In genomic region chr7:140153829-140154217, GRCm38 (mm10) we compare ENCODE assay signal across 10 mouse cellular contexts. TPM values are rescaled to one million over a fixed set of nuclear protein-coding genes. Genes with fewer than 3 reads are reported as not detected.
A peak's percentile ranks its signal among the peaks of the same experiment; 100 is the strongest.
DNase-seq lines count a peak whose midpoint lies in the region; ATAC-seq and TF ChIP-seq lines count a peak whose summit lies in the region.
"Had no signal": no experiment of that assay in that cellular context is flagged by ENCODE, and none has a peak within 500 bp of the region (broad histone marks: within the 10 kb centered on the region; RNA-seq: fewer than 3 reads in every experiment).

No protein-coding gene starts in this region.

- H3K9me3 ChIP-seq in limb, embryonic 15.5 days, result no peaks in the 10 kb centered on the region

- no peak for TF ChIP-seq POLR2A in heart, adult 2 months (IDR thresholded peaks at IDR 0.05; ENCODE audit: insufficient read depth, low read depth, low read length)

- no peak for ATAC-seq in limb, embryonic 15.5 days (ENCODE audit: insufficient number of reproducible peaks, low FRiP score, low TSS enrichment, low read depth)

- no peak overlapping the region for H3K27ac ChIP-seq in heart, adult 2 months
- no peak overlapping the region for H3K27ac ChIP-seq in limb, embryonic 15.5 days
- H3K27ac ChIP-seq: macrophage had no signal

- DNase-seq in heart, adult 2 months, result no peak
- DNase-seq in heart, adult 11 months, result no peak
- peak; percentile 22 for DNase-seq in retina, adult 2 months (ENCODE audit: low read depth, low spot score)
- DNase-seq in retina, postnatal 1 day, result no peak
- DNase-seq in ovary, postnatal 36 days (ENCODE audit: low spot score), result no peak
- DNase-seq in embryo, embryonic 10 days (ENCODE audit: low spot score), result no peak
- no peak for DNase-seq in urinary bladder, postnatal 10 days (ENCODE audit: low spot score)

- no peaks in the 10 kb centered on the region for H3K4me1 ChIP-seq in heart, adult 2 months (ENCODE audit: control insufficient read depth, insufficient read depth, low read length)
- H3K4me1 ChIP-seq in limb, embryonic 15.5 days, result peaks cover 11% of the 10 kb centered on the region

- whole genome bisulfite sequencing in heart, adult 2 months, result 26% methylated on average over 4 of the region's 4 CpGs
- WGBS in limb, embryonic 15.5 days, result 18% methylated on average over 3 of the region's 4 CpGs

- H3K79me2 ChIP-seq in heart, adult 2 months (replicated peaks; ENCODE audit: control insufficient read depth, insufficient read depth, low read length), result no peaks in the 10 kb centered on the region

- peak overlapping the region; percentile 6; the same call in 1 of the 2 replicates for H3K4me3 ChIP-seq in heart, adult 2 months
- H3K4me3 ChIP-seq in limb, embryonic 15.5 days, result no peak overlapping the region

- intact Hi-C loops in heart, adult 2 months (cut with DNase I), result no loop called here

- TF ChIP-seq CTCF in heart, adult 2 months (IDR thresholded peaks at IDR 0.05), result no peak

- no peak for TF ChIP-seq EP300 in heart, adult 2 months (IDR thresholded peaks at IDR 0.05; ENCODE audit: insufficient read depth, low read depth, low read length)

- H3K27me3 ChIP-seq in heart, adult 2 months (ENCODE audit: control insufficient read depth, insufficient read depth, low read length), result peaks cover 3% of the 10 kb centered on the region
- H3K27me3 ChIP-seq in limb, embryonic 15.5 days, result peaks cover 53% of the 10 kb centered on the region

- H3K9ac ChIP-seq in heart, adult 2 months (ENCODE audit: low read depth, low read length), result no peak overlapping the region
- no peak overlapping the region for H3K9ac ChIP-seq in limb, embryonic 15.5 days

- peak overlapping the region; percentile 47; the same call in 1 of the 2 replicates for H3K4me2 ChIP-seq in limb, embryonic 15.5 days

- H3K36me3 ChIP-seq in heart, adult 2 months (ENCODE audit: control insufficient read depth, insufficient read depth, low read length), result no peaks in the 10 kb centered on the region
- H3K36me3 ChIP-seq in limb, embryonic 15.5 days, result peaks cover 8% of the 10 kb centered on the region; the same call in 1 of the 2 replicates

RNA-seq across cellular contexts. Expression of gene Sprn, which starts 0.9 kb away (rescaled TPM):
- total RNA-seq in heart, adult 2 months (2021), result under 1 TPM; 0.52 TPM
- polyA plus RNA-seq in heart, adult 2 months (2012; rRNA removed), result 0.85 and 1.9 TPM in 2 replicates
- 0.27 and 0.36 TPM in 2 replicates for polyA plus RNA-seq in limb, embryonic 15.5 days (2015; fragmentation: Nextera tagmentation; extraction: Ambion mirVana)
- polyA plus RNA-seq: macrophage had no signal

RNA-seq across cellular contexts. Expression of gene Olfr522, which starts 10.7 kb away (rescaled TPM):
- total RNA-seq in heart, adult 2 months (2021), result not detected
- not detected in 2 replicates for polyA plus RNA-seq in heart, adult 2 months (2012; rRNA removed)
- polyA plus RNA-seq in limb, embryonic 15.5 days (2015; fragmentation: Nextera tagmentation; extraction: Ambion mirVana), result not detected in 2 replicates
- total RNA-seq: layer of hippocampus, adult 18-20 months had no signal
- polyA plus RNA-seq: macrophage had no signal

RNA-seq across cellular contexts. Expression of gene Mtg1, which starts 16.5 kb away (rescaled TPM):
- total RNA-seq in heart, adult 2 months (2021), result 10 to 100 TPM; 25.2 to 27.3 TPM
- 46.2 and 68.8 TPM in 2 replicates for polyA plus RNA-seq in heart, adult 2 months (2012; rRNA removed)
- 20.6 and 21.9 TPM in 2 replicates for polyA plus RNA-seq in limb, embryonic 15.5 days (2015; fragmentation: Nextera tagmentation; extraction: Ambion mirVana)

RNA-seq across cellular contexts. Expression of gene Olfr523, which starts 19.2 kb away (rescaled TPM):
- total RNA-seq in heart, adult 2 months (2021), result not detected
- not detected in 2 replicates for polyA plus RNA-seq in heart, adult 2 months (2012; rRNA removed)
- not detected in 2 replicates for polyA plus RNA-seq in limb, embryonic 15.5 days (2015; fragmentation: Nextera tagmentation; extraction: Ambion mirVana)
- polyA plus RNA-seq: macrophage had no signal

RNA-seq across cellular contexts. Expression of gene Echs1, which starts 37.5 kb away (rescaled TPM):
- 100 to 1,000 TPM; 438 to 535 TPM for total RNA-seq in heart, adult 2 months (2021)
- polyA plus RNA-seq in heart, adult 2 months (2012; rRNA removed), result 473 and 490 TPM in 2 replicates
- polyA plus RNA-seq in limb, embryonic 15.5 days (2015; fragmentation: Nextera tagmentation; extraction: Ambion mirVana), result 130 and 141 TPM in 2 replicates
